Mouse (Mus musculus): Measurements from ENCODE around the gene Lect2.

Gene Lect2

GRCm38 (mm10) chr13:56506871-56507496, 41.3 kb downstream of the Lect2 start:
- no peak for DNase-seq (ENCODE audit: low spot score in 2 of 2)

GRCm38 (mm10) chr13:56501866-56502420, 46.4 kb downstream of the Lect2 start:
- no peak for DNase-seq (ENCODE audit: low spot score in 2 of 2)

GRCm38 (mm10) chr13:56500636-56501035, 47.7 kb downstream of the Lect2 start:
- no peak for DNase-seq (ENCODE audit: low spot score in 2 of 2)

GRCm38 (mm10) chr13:56500132-56500531, 48.2 kb downstream of the Lect2 start:
- DNase-seq (ENCODE audit: low spot score in 2 of 2) = peak in 1 of 2 experiments; percentile 4

DNA sequence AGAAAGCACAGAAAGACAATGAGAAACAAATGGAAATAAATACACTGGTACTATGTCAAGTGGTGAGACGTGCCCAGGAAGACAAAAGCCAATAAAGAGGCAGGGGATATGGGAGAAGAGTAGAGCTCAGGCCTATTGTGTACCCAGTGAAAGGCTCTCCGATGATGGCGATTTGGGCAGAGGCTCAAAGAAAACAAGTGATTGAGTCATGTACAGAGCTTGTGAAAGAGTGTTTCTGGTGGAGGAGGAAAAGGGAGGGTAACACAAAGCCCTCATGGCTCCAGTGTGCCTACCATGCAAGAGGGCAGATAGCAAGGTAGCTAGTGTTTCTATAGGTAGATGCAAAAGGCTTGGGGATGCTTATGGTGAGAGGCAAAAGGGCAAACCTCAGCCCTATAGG, 53.9 kb downstream of the Lect2 start:
- no peak for DNase-seq (ENCODE audit: low spot score in 2 of 2)

Data from frontal cortex, postnatal 36 days (tissue).